Comparison of ENCODE assay signal across 8 mouse cellular contexts in the genomic region with DNA sequence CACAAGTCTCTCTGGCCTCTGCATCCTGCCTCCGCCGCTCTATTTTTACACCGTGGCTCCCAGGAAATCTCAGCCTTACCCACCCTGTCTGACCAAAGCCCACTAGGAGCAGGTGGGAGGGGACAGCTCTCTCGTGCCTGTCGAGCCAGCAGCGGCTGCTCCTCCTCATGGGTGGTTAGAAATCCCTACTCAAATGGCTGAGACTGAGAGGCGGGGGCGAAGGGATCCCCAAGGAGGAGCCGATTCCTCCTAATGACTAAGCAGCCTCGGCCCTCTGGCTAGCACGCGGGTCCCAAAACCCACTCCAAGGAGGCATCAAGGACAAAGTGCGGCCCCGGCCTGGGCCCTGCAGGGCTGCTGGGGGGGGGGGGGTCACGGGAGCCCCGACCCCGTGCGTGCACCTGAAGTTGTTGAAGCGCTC. TPM values are rescaled to one million over a fixed set of nuclear protein-coding genes. Genes with fewer than 3 reads are reported as not detected.
DNase-seq lines count a peak whose midpoint lies in the region; ATAC-seq and TF ChIP-seq lines count a peak whose summit lies in the region.

No protein-coding gene starts in this region.

- H3K27me3 ChIP-seq in ES-Bruce4 (ENCODE audit: control insufficient read depth, insufficient read depth, low read length, poor library complexity, severe bottlenecking): no peaks in the 10 kb centered on the region
- H3K27me3 ChIP-seq in forebrain, embryonic 10.5 days (ENCODE audit: poor library complexity, severe bottlenecking): no peaks in the 10 kb centered on the region
- H3K27me3 ChIP-seq in heart, embryonic 12.5 days (replicated peaks): no peaks in the 10 kb centered on the region
- H3K27me3 ChIP-seq in kidney, embryonic 16.5 days (ENCODE audit: insufficient read depth, low read length): no peaks in the 10 kb centered on the region
- no peaks in the 10 kb centered on the region for H3K27me3 ChIP-seq in liver, embryonic 11.5 days (replicated peaks; ENCODE audit: control insufficient read depth, insufficient read depth, low read length)
- H3K27me3 ChIP-seq in neural tube, embryonic 12.5 days (replicated peaks): no peaks in the 10 kb centered on the region

- H3K4me2 ChIP-seq in heart, embryonic 12.5 days: peak overlapping the region; percentile 76
- peak overlapping the region; percentile 70 for H3K4me2 ChIP-seq in kidney, embryonic 16.5 days (replicated peaks; ENCODE audit: low read depth, low read length)
- H3K4me2 ChIP-seq in liver, embryonic 11.5 days: peak overlapping the region; percentile 98
- peak overlapping the region; percentile 81 for H3K4me2 ChIP-seq in neural tube, embryonic 12.5 days (replicated peaks)

- H3K4me3 ChIP-seq in ES-Bruce4 (ENCODE audit: low read depth, low read length): peak overlapping the region; percentile 86
- peak overlapping the region; percentile 87 for H3K4me3 ChIP-seq in forebrain, embryonic 10.5 days
- H3K4me3 ChIP-seq in heart, embryonic 12.5 days: peak overlapping the region; percentile 73
- peak overlapping the region; percentile 79 for H3K4me3 ChIP-seq in kidney, embryonic 16.5 days (ENCODE audit: low read length)
- peak overlapping the region; percentile 66 for H3K4me3 ChIP-seq in liver, embryonic 11.5 days (ENCODE audit: low read depth, low read length)
- H3K4me3 ChIP-seq in neural tube, embryonic 12.5 days: peak overlapping the region; percentile 68

- ATAC-seq in heart, embryonic 12.5 days (ENCODE audit: insufficient number of reproducible peaks, low FRiP score): peak; percentile 33
- peak; percentile 53 for ATAC-seq in kidney, embryonic 16.5 days (ENCODE audit: low FRiP score, low TSS enrichment)
- no peak for ATAC-seq in liver, embryonic 11.5 days (replicated peaks; ENCODE audit: low FRiP score)
- ATAC-seq in neural tube, embryonic 12.5 days (ENCODE audit: low FRiP score, low read depth): peak; percentile 7

- peak; percentile 70 for DNase-seq in adrenal gland, postnatal 14 days
- DNase-seq in forebrain, embryonic 10.5 days (ENCODE audit: extremely low spot score, low spot score): no peak
- DNase-seq in liver, embryonic 11.5 days (ENCODE audit: low spot score): no peak
- DNase-seq in urinary bladder, postnatal 14 days (ENCODE audit: low spot score): peak; percentile 56

- TF ChIP-seq CTCF in ES-Bruce4 (IDR thresholded peaks at IDR 0.05; ENCODE audit: low read depth, low read length): no peak

- no peak overlapping the region for H3K27ac ChIP-seq in ES-Bruce4 (ENCODE audit: insufficient read depth, low read length)
- peak overlapping the region; percentile 97 for H3K27ac ChIP-seq in forebrain, embryonic 10.5 days
- H3K27ac ChIP-seq in heart, embryonic 12.5 days (ENCODE audit: poor library complexity, severe bottlenecking): peak overlapping the region; percentile 89
- peak overlapping the region; percentile 94 for H3K27ac ChIP-seq in kidney, embryonic 16.5 days (ENCODE audit: low read length)
- H3K27ac ChIP-seq in liver, embryonic 11.5 days (ENCODE audit: low read depth, low read length): peak overlapping the region; percentile 63
- H3K27ac ChIP-seq in neural tube, embryonic 12.5 days: peak overlapping the region; percentile 12; the same call in 1 of the 2 replicates

- H3K4me1 ChIP-seq in ES-Bruce4 (ENCODE audit: control insufficient read depth, insufficient read depth, low read length): peaks cover 2% of the 10 kb centered on the region
- peaks cover 59% of the 10 kb centered on the region for H3K4me1 ChIP-seq in forebrain, embryonic 10.5 days
- H3K4me1 ChIP-seq in heart, embryonic 12.5 days (replicated peaks): peaks cover 61% of the 10 kb centered on the region
- H3K4me1 ChIP-seq in kidney, embryonic 16.5 days (ENCODE audit: insufficient read depth, low read length): peaks cover 44% of the 10 kb centered on the region
- H3K4me1 ChIP-seq in liver, embryonic 11.5 days (replicated peaks; ENCODE audit: control insufficient read depth, insufficient read depth, low read length): peaks cover 40% of the 10 kb centered on the region
- peaks cover 30% of the 10 kb centered on the region for H3K4me1 ChIP-seq in neural tube, embryonic 12.5 days

- WGBS in forebrain, embryonic 10.5 days: under 1% methylated on average over 19 of the region's 19 CpGs
- WGBS in heart, embryonic 12.5 days: 0% methylated on average over 19 of the region's 19 CpGs
- WGBS in kidney, embryonic 16.5 days: under 1% methylated on average over 19 of the region's 19 CpGs
- 0% methylated on average over 19 of the region's 19 CpGs for WGBS in liver, embryonic 11.5 days
- 0% methylated on average over 19 of the region's 19 CpGs for WGBS in neural tube, embryonic 12.5 days

- TF ChIP-seq POLR2A in ES-Bruce4 (IDR thresholded peaks at IDR 0.05; ENCODE audit: insufficient read depth, low read length): no peak

- peak overlapping the region; percentile 92 for H3K9ac ChIP-seq in ES-Bruce4 (ENCODE audit: low read depth, poor library complexity, severe bottlenecking)
- H3K9ac ChIP-seq in heart, embryonic 12.5 days: peak overlapping the region; percentile 84
- peak overlapping the region; percentile 90 for H3K9ac ChIP-seq in kidney, embryonic 16.5 days (replicated peaks; ENCODE audit: low read length)
- H3K9ac ChIP-seq in liver, embryonic 11.5 days (ENCODE audit: low read depth, low read length): peak overlapping the region; percentile 79
- peak overlapping the region; percentile 72 for H3K9ac ChIP-seq in neural tube, embryonic 12.5 days

- peaks cover 31% of the 10 kb centered on the region for H3K36me3 ChIP-seq in ES-Bruce4 (ENCODE audit: control insufficient read depth, insufficient read depth, low read length, poor library complexity, severe bottlenecking)
- H3K36me3 ChIP-seq in forebrain, embryonic 10.5 days (replicated peaks): peaks cover 43% of the 10 kb centered on the region
- peaks cover 42% of the 10 kb centered on the region for H3K36me3 ChIP-seq in heart, embryonic 12.5 days
- peaks cover 30% of the 10 kb centered on the region for H3K36me3 ChIP-seq in kidney, embryonic 16.5 days (ENCODE audit: insufficient read depth, low read length)
- H3K36me3 ChIP-seq in liver, embryonic 11.5 days (ENCODE audit: control insufficient read depth, insufficient read depth, low read length): peaks cover 35% of the 10 kb centered on the region
- H3K36me3 ChIP-seq in neural tube, embryonic 12.5 days: peaks cover 24% of the 10 kb centered on the region

- no peak for TF ChIP-seq EP300 in ES-Bruce4 (IDR thresholded peaks at IDR 0.05; ENCODE audit: insufficient read depth, low read depth, low read length)

- H3K9me3 ChIP-seq in ES-Bruce4 (replicated peaks; ENCODE audit: control insufficient read depth, insufficient read depth, low read length, poor library complexity, severe bottlenecking): no peaks in the 10 kb centered on the region
- no peaks in the 10 kb centered on the region for H3K9me3 ChIP-seq in forebrain, embryonic 10.5 days
- no peaks in the 10 kb centered on the region for H3K9me3 ChIP-seq in heart, embryonic 12.5 days (replicated peaks)
- H3K9me3 ChIP-seq in kidney, embryonic 16.5 days (ENCODE audit: low read length): no peaks in the 10 kb centered on the region
- H3K9me3 ChIP-seq in liver, embryonic 11.5 days (ENCODE audit: control insufficient read depth, low read length): no peaks in the 10 kb centered on the region
- H3K9me3 ChIP-seq in neural tube, embryonic 12.5 days: no peaks in the 10 kb centered on the region

RNA-seq across cellular contexts. Expression of a gene that starts 0.4 kb away (rescaled TPM):
- 655 and 670 TPM in 2 replicates for polyA plus RNA-seq in ES-Bruce4 (2011; ENCODE audit: insufficient read depth, insufficient read length, low read depth, missing spikeins)
- 347 and 396 TPM in 2 replicates for total RNA-seq in adrenal gland, postnatal 14 days (2021)
- polyA plus RNA-seq in forebrain, embryonic 10.5 days (2016; fragmentation: Nextera tagmentation; extraction: Ambion mirVana): 439 and 441 TPM in 2 replicates
- 777 and 794 TPM in 2 replicates for polyA plus RNA-seq in heart, embryonic 12.5 days (2016; fragmentation: Nextera tagmentation; extraction: Ambion mirVana)
- polyA plus RNA-seq in kidney, embryonic 16.5 days (2015; fragmentation: Nextera tagmentation; extraction: Ambion mirVana): 424 and 436 TPM in 2 replicates
- 489 and 511 TPM in 2 replicates for polyA plus RNA-seq in liver, embryonic 11.5 days (2014; fragmentation: Nextera tagmentation; extraction: Ambion mirVana)
- 273 and 294 TPM in 2 replicates for polyA plus RNA-seq in neural tube, embryonic 12.5 days (2016; fragmentation: Nextera tagmentation; extraction: Ambion mirVana)

RNA-seq across cellular contexts. Expression of a gene that starts 21.1 kb away (rescaled TPM):
- not detected in 2 replicates for polyA plus RNA-seq in ES-Bruce4 (2011; ENCODE audit: insufficient read depth, insufficient read length, low read depth, missing spikeins)
- total RNA-seq in adrenal gland, postnatal 14 days (2021): not detected in 2 replicates
- not detected in 2 replicates for polyA plus RNA-seq in forebrain, embryonic 10.5 days (2016; fragmentation: Nextera tagmentation; extraction: Ambion mirVana)
- 0.86 TPM in 1 of 2 replicates, not detected in the other for polyA plus RNA-seq in heart, embryonic 12.5 days (2016; fragmentation: Nextera tagmentation; extraction: Ambion mirVana)
- polyA plus RNA-seq in kidney, embryonic 16.5 days (2015; fragmentation: Nextera tagmentation; extraction: Ambion mirVana): 0.45 and 0.51 TPM in 2 replicates
- not detected in 2 replicates for polyA plus RNA-seq in liver, embryonic 11.5 days (2014; fragmentation: Nextera tagmentation; extraction: Ambion mirVana)
- polyA plus RNA-seq in neural tube, embryonic 12.5 days (2016; fragmentation: Nextera tagmentation; extraction: Ambion mirVana): 0.83 TPM in 1 of 2 replicates, not detected in the other

RNA-seq across cellular contexts. Expression of a gene that starts 33.2 kb away (rescaled TPM):
- 37.5 and 38.0 TPM in 2 replicates for polyA plus RNA-seq in ES-Bruce4 (2011; ENCODE audit: insufficient read depth, insufficient read length, low read depth, missing spikeins)
- 19.0 and 22.2 TPM in 2 replicates for total RNA-seq in adrenal gland, postnatal 14 days (2021)
- 74.9 and 81.9 TPM in 2 replicates for polyA plus RNA-seq in forebrain, embryonic 10.5 days (2016; fragmentation: Nextera tagmentation; extraction: Ambion mirVana)
- 45.6 and 50.0 TPM in 2 replicates for polyA plus RNA-seq in heart, embryonic 12.5 days (2016; fragmentation: Nextera tagmentation; extraction: Ambion mirVana)
- polyA plus RNA-seq in kidney, embryonic 16.5 days (2015; fragmentation: Nextera tagmentation; extraction: Ambion mirVana): 70.4 and 77.0 TPM in 2 replicates
- polyA plus RNA-seq in liver, embryonic 11.5 days (2014; fragmentation: Nextera tagmentation; extraction: Ambion mirVana): 56.2 and 62.8 TPM in 2 replicates
- polyA plus RNA-seq in neural tube, embryonic 12.5 days (2016; fragmentation: Nextera tagmentation; extraction: Ambion mirVana): 66.2 and 77.8 TPM in 2 replicates

Comparison
In these comparisons a context has a peak if more than half of its experiments do, and no peak if none do; other contexts are left out.
1. DNase-seq: peak in adrenal gland, postnatal 14 days (single experiment) and urinary bladder, postnatal 14 days (single experiment); none in forebrain, embryonic 10.5 days (single experiment) and liver, embryonic 11.5 days (single experiment).
2. Peak in every context shown above with its lines, with median percentiles within 50 percentile points of each other: H3K4me3 ChIP-seq, H3K9ac ChIP-seq and H3K4me2 ChIP-seq.